ENCODE assay signal across 19 mouse cellular contexts in genomic region chr3:131159204-131159760, GRCm38 (mm10). TPM values are rescaled to one million over a fixed set of nuclear protein-coding genes. Genes with fewer than 3 reads are reported as not detected.
A peak's percentile ranks its signal among the peaks of the same experiment; 100 is the strongest.
DNase-seq lines count a peak whose midpoint lies in the region; ATAC-seq lines count a peak whose summit lies in the region.
"Had no signal": no experiment of that assay in that cellular context is flagged by ENCODE, and none has a peak within 500 bp of the region (broad histone marks: within the 10 kb centered on the region; RNA-seq: fewer than 3 reads in every experiment).

No protein-coding gene starts in this region.

- no peak for ATAC-seq in forebrain, embryonic 12.5 days (ENCODE audit: low FRiP score)
- no peak for ATAC-seq in megakaryocyte, adult 5-6 weeks (ENCODE audit: poor library complexity, severe bottlenecking)
- ATAC-seq in hindbrain, embryonic 14.5 days (ENCODE audit: low FRiP score): no peak
- ATAC-seq: intestine, embryonic 16.5 days had no signal

- H3K4me3 ChIP-seq in forebrain, embryonic 10.5 days: peak overlapping the region; percentile 15; the same call in 1 of the 2 replicates
- H3K4me3 ChIP-seq in forebrain, embryonic 12.5 days (replicated peaks): no peak overlapping the region
- H3K4me3 ChIP-seq in megakaryocyte, embryonic 14.5 days (replicated peaks): peak overlapping the region; percentile 38
- H3K4me3 ChIP-seq in hindbrain, embryonic 14.5 days (replicated peaks; ENCODE audit: low read length): no peak overlapping the region
- H3K4me3 ChIP-seq: hindbrain, embryonic 12.5 days; neural tube, embryonic 12.5 days had no signal

- peaks cover 78% of the 10 kb centered on the region for H3K4me1 ChIP-seq in forebrain, embryonic 10.5 days
- H3K4me1 ChIP-seq in forebrain, embryonic 12.5 days: peaks cover 67% of the 10 kb centered on the region
- peaks cover 3% of the 10 kb centered on the region; the same call in 1 of the 2 replicates for H3K4me1 ChIP-seq in megakaryocyte, embryonic 14.5 days
- peaks cover 8% of the 10 kb centered on the region; the same call in 1 of the 2 replicates for H3K4me1 ChIP-seq in hindbrain, embryonic 14.5 days (replicated peaks; ENCODE audit: control insufficient read depth, insufficient read depth, low read length)

- H3K9ac ChIP-seq in forebrain, embryonic 12.5 days: no peak overlapping the region
- no peak overlapping the region for H3K9ac ChIP-seq in hindbrain, embryonic 14.5 days
- H3K9ac ChIP-seq: hindbrain, embryonic 12.5 days; neural tube, embryonic 12.5 days had no signal

- H3K9me3 ChIP-seq in forebrain, embryonic 10.5 days: no peaks in the 10 kb centered on the region
- no peaks in the 10 kb centered on the region for H3K9me3 ChIP-seq in forebrain, embryonic 12.5 days
- no peaks in the 10 kb centered on the region for H3K9me3 ChIP-seq in megakaryocyte, embryonic 14.5 days
- no peaks in the 10 kb centered on the region for H3K9me3 ChIP-seq in hindbrain, embryonic 14.5 days (ENCODE audit: control insufficient read depth, low read length)
- H3K9me3 ChIP-seq: hindbrain, embryonic 12.5 days; neural tube, embryonic 12.5 days had no signal

- no peaks in the 10 kb centered on the region for H3K27me3 ChIP-seq in forebrain, embryonic 10.5 days (ENCODE audit: poor library complexity, severe bottlenecking)
- H3K27me3 ChIP-seq in forebrain, embryonic 12.5 days: no peaks in the 10 kb centered on the region
- H3K27me3 ChIP-seq in megakaryocyte, embryonic 14.5 days (replicated peaks): peaks cover 43% of the 10 kb centered on the region
- H3K27me3 ChIP-seq in splenic B cell, adult 2 months (ENCODE audit: control insufficient read depth, insufficient read depth, low read length, poor library complexity, severe bottlenecking): no peaks in the 10 kb centered on the region
- no peaks in the 10 kb centered on the region for H3K27me3 ChIP-seq in hindbrain, embryonic 14.5 days (ENCODE audit: control insufficient read depth, insufficient read depth, low read length)
- H3K27me3 ChIP-seq: hindbrain, embryonic 12.5 days; neural tube, embryonic 12.5 days had no signal

- peaks cover 21% of the 10 kb centered on the region for H3K36me3 ChIP-seq in forebrain, embryonic 10.5 days (replicated peaks)
- no peaks in the 10 kb centered on the region for H3K36me3 ChIP-seq in forebrain, embryonic 12.5 days (replicated peaks)
- H3K36me3 ChIP-seq in megakaryocyte, embryonic 14.5 days (replicated peaks; ENCODE audit: low read length): no peaks in the 10 kb centered on the region
- H3K36me3 ChIP-seq in splenic B cell, adult 2 months (ENCODE audit: control insufficient read depth, insufficient read depth, low read length, poor library complexity, severe bottlenecking): no peaks in the 10 kb centered on the region
- no peaks in the 10 kb centered on the region for H3K36me3 ChIP-seq in hindbrain, embryonic 14.5 days (replicated peaks; ENCODE audit: control insufficient read depth, insufficient read depth)
- H3K36me3 ChIP-seq: hindbrain, embryonic 12.5 days; neural tube, embryonic 12.5 days had no signal

- H3K27ac ChIP-seq in forebrain, embryonic 10.5 days: peak overlapping the region; percentile 70
- no peak overlapping the region for H3K27ac ChIP-seq in forebrain, embryonic 12.5 days
- H3K27ac ChIP-seq in hindbrain, embryonic 14.5 days: no peak overlapping the region
- H3K27ac ChIP-seq: hindbrain, embryonic 12.5 days; neural tube, embryonic 12.5 days had no signal

- 37% methylated on average over 12 of the region's 12 CpGs for WGBS in forebrain, embryonic 10.5 days
- WGBS in forebrain, embryonic 12.5 days: 33% methylated on average over 12 of the region's 12 CpGs
- WGBS in hindbrain, embryonic 14.5 days: 48% methylated on average over 12 of the region's 12 CpGs

- intact Hi-C loops in left cerebral cortex, postnatal 36 days (cut with DNase I): no loop called here

- H3K4me2 ChIP-seq in forebrain, embryonic 12.5 days: no peak overlapping the region; the same call in 1 of the 2 replicates
- no peak overlapping the region for H3K4me2 ChIP-seq in hindbrain, embryonic 14.5 days (replicated peaks)
- H3K4me2 ChIP-seq: heart, embryonic 11.5 days; hindbrain, embryonic 12.5 days; neural tube, embryonic 12.5 days had no signal

- DNase-seq in forebrain, embryonic 10.5 days (ENCODE audit: extremely low spot score, low spot score): no peak
- peak; percentile 14 for DNase-seq in splenic B cell, adult 2 months (ENCODE audit: low read depth, low spot score)
- peak; percentile 64 for DNase-seq in thymus, postnatal 4 days
- DNase-seq in left cerebral cortex, postnatal 36 days (ENCODE audit: low spot score in 2 of 2): no peak
- DNase-seq in hindbrain, embryonic 14.5 days (ENCODE audit: low spot score): no peak
- DNase-seq: cerebellum, adult 18-20 months; heart, postnatal 14 days; kidney, postnatal 14 days; left cerebral cortex, postnatal 4 days; lung, adult 18-20 months; lung, postnatal 14 days; right cerebral cortex, adult 18-20 months had no signal

RNA-seq across cellular contexts. Expression of gene Lef1, which starts 49.0 kb away (rescaled TPM):
- polyA plus RNA-seq in forebrain, embryonic 10.5 days (2016; fragmentation: Nextera tagmentation; extraction: Ambion mirVana): 48.3 and 50.7 TPM in 2 replicates
- 48.5 and 55.1 TPM in 2 replicates for polyA plus RNA-seq in forebrain, embryonic 12.5 days (2016; fragmentation: Nextera tagmentation; extraction: Ambion mirVana)
- 0.87 TPM in 1 of 2 replicates, not detected in the other for polyA plus RNA-seq in megakaryocyte, embryonic 14.5 days (2012; ENCODE audit: insufficient read depth, low replicate concordance)
- total RNA-seq in megakaryocyte, adult 5-6 weeks (2015): 1.5 and 1.6 TPM in 2 replicates
- 0.66 and 1.1 TPM in 2 replicates for total RNA-seq in megakaryocyte, adult 5-6 weeks (2017)
- 1 to 10 TPM; 5.6 to 8.1 TPM for total RNA-seq in left cerebral cortex, postnatal 36 days (2021)
- 9.8 and 10.3 TPM in 2 replicates for polyA plus RNA-seq in hindbrain, embryonic 14.5 days (2014; fragmentation: Nextera tagmentation; extraction: Ambion mirVana)

Comparison
In these comparisons a context has a peak if more than half of its experiments do, and no peak if none do; other contexts are left out.
1. H3K4me3 ChIP-seq: peak in forebrain, embryonic 10.5 days (single experiment) and megakaryocyte, embryonic 14.5 days (single experiment); none in forebrain, embryonic 12.5 days (single experiment) and hindbrain, embryonic 14.5 days (single experiment).
2. DNase-seq: peak in splenic B cell, adult 2 months (single experiment) and thymus, postnatal 4 days (single experiment); none in forebrain, embryonic 10.5 days (single experiment), left cerebral cortex, postnatal 36 days (0 of 2) and hindbrain, embryonic 14.5 days (single experiment).